Mouse (Mus musculus): ENCODE data around the gene Olfr586.

The Olfr586 gene

DNA sequence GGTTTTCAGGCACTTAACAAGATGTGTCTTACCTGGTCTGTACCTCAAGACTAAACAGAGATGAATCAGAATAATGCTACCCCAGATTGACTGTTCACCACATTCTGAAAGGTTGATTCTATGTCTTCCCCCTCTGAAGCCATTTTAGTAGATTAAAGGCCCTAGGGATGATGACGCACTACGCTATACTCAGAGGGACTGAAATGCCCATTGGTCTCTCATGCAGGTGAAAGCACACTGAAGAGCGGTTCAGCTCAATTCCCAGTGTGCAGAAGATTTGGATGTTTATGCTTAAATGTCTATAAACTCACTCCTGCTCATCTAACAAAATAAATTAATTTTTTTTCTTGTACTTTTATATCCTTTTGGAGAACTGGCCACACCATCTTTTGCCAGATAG lies at the start of gene Olfr586:
Olfr586 (minus strand) TSS at position 101 of the 400 bp plus-strand sequence.
- no peak for DNase-seq (ENCODE audit: low spot score)

DNA sequence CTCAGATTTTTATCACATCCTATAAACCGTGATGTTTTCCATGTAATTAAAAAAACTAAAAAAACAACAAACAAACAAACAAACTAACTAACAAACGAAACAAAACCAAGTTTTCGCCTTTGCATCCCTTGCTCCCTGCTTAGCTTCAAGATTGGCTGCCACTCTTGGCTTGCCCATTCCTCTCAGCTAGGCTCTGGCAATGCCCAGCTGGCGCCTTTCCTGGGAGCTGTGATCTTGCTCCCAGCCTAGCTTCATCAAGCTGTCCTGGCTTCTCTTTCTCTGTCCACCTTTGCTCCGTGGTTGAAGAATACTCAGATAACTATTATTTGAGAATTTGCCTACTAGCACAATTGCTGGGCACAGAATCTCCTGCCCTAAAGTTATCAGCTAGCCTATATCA lies 44.3 kb upstream of the Olfr586 start:
- DNase-seq (ENCODE audit: low spot score) = no peak

DNA sequence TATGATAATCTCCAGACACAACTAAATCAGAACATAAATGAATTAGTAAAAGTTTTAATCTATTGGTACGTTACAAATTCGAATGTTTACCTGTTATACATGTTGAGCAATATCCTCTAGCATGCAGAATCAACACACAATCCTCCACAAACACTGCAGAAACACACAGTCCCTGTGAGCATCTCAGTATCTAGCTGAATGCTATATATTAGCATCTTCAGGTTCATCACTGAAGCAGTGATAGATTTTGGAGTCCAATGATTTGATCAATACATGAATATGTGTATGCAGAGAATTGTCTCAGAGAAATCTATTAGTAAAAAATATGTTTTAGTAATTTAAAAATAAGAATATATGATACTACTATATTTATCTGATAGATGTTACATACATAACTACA lies 30.8 kb upstream of the Olfr586 start, which contains the start of gene Olfr589:
Olfr589 (minus strand) TSS at position 101 of the 400 bp plus-strand sequence.
- no peak for DNase-seq (ENCODE audit: low spot score)

DNA sequence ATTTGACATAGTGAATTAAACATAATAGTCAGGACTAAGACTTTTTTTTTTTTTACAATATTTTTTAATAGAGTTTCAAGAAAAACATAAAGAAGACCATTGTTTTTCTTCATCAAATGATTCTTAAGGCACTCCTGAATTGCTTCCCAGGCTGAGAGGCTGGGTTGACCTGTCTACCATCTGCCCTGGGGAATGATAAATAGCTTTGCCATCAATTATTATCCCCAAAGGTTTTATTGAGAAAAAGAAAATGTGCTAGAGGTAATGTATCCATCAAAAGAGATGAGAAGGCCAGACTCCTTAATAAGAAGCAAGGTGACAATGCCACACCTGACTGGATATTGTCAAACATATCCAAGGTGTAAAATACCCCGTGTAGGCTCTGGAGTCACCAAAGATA lies 15.1 kb upstream of the Olfr586 start, which contains the start of gene Olfr588-ps1:
Olfr588-ps1 (plus strand) TSS at position 301 of the 400 bp plus-strand sequence.
- DNase-seq (ENCODE audit: low spot score) = no peak

DNA sequence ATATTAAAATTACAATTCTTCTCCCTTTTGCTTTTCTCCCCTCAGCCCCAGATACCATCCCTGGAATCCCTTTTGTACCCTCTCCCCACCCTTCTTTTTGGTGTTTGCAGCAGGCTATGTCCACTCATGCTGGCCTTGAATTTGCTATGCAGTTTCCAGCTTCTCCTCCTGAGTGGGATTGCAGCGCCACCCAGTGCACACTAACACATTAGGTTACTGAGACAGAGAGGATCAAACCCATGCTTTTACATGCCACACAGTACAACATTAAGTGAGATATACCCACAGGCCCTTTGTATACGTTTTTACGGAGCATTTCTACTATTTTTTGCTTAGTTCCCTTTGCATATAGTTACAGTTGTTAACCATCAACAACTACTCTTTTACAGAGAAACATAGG lies 6.0 kb downstream of the Olfr586 start:
- DNase-seq (ENCODE audit: low spot score) = no peak

DNA sequence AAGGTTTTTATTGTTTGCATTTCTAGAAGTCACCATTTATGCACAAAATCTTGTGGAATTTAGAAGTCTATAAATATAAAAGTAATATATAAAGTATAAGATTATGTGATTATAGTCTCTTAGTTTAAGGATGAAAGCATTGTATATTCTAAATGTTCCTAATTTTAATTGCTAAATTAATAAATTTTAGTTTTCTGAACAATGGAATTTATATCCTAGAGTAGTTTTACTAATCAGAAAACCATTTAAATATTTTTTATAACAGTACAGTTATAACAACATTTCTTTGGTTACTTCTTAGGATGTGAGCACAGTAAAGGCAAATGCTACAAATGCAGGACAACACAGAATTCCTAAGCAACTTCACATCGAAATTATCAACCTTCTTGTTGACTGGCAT lies 28.0 kb downstream of the Olfr586 start, which contains the start of gene Olfr585:
Olfr585 (plus strand) TSS at position 301 of the 400 bp plus-strand sequence.
- DNase-seq (ENCODE audit: low spot score) = no peak

DNA sequence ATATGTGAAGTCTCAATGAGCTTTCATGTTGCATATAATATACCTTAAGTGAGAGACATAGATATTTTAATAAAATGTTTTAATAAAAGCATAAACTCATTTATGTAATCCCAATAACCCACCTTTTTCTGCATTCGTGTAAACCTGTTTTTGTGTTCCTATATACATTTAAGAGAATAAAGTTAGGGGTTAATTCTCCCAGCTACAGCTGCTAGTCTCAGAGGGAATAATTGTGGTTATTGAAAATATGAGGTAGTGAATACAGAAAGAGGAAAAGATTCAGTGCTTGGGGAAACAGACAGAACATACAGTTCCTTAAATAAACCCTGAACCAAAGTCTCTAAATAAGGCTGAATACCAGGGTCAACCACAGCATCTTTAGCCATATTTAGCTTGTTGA lies 43.9 kb downstream of the Olfr586 start, which contains the start of gene Olfr584:
Olfr584 (plus strand) TSS at position 301 of the 400 bp plus-strand sequence.
- DNase-seq (ENCODE audit: low spot score) = no peak

All from testis, postnatal 10 days (tissue).